Mouse (Mus musculus): Measurements from ENCODE around the gene Mrpl53. TPM values are rescaled to one million over a fixed set of nuclear protein-coding genes. Genes with fewer than 3 reads are reported as not detected.
A peak's percentile ranks its signal among the peaks of the same experiment; 100 is the strongest.

Mrpl53 gene
- polyA plus RNA-seq, 1 experiment from 2014 or later, result 165 TPM

- no peak overlapping the region for H3K4me2 ChIP-seq (ENCODE audit: low read depth, low read length)
- H3K9me3 ChIP-seq (replicated peaks; ENCODE audit: control insufficient read depth, low read length), result no peaks in the 10 kb centered on the region
- H3K4me3 ChIP-seq (ENCODE audit: low read length), result no peak overlapping the region
- H3K9ac ChIP-seq (ENCODE audit: low read length), result no peak overlapping the region
- ATAC-seq (replicated peaks; ENCODE audit: extremely low read depth, insufficient read depth, low FRiP score), result no peak
- 96% methylated on average over 5 of the region's 5 CpGs for WGBS
- H3K4me1 ChIP-seq (ENCODE audit: control insufficient read depth, insufficient read depth, low read length), result peaks cover 14% of the 10 kb centered on the region
- H3K27me3 ChIP-seq (ENCODE audit: control insufficient read depth, insufficient read depth, low read length), result no peaks in the 10 kb centered on the region
- H3K27ac ChIP-seq (ENCODE audit: low read length), result no peak overlapping the region
- no peaks in the 10 kb centered on the region for H3K36me3 ChIP-seq (ENCODE audit: control insufficient read depth, insufficient read depth)
Observed at GRCm38 (mm10) chr6:83127419-83127818, 18.6 kb downstream of the Mrpl53 start.

- Histone ChIP-seq H3K9ac (ENCODE audit: low read length) (no peak overlapping the region), H3K27me3 (ENCODE audit: control insufficient read depth, insufficient read depth, low read length) (no peaks in the 10 kb centered on the region), H3K4me3 (ENCODE audit: low read length) (no peak overlapping the region), H3K9me3 (replicated peaks; ENCODE audit: control insufficient read depth, low read length) (no peaks in the 10 kb centered on the region), H3K4me1 (ENCODE audit: control insufficient read depth, insufficient read depth, low read length) (peaks cover 6% of the 10 kb centered on the region; the same call in 1 of the 2 replicates), H3K4me2 (ENCODE audit: low read depth, low read length) (no peak overlapping the region), H3K36me3 (ENCODE audit: control insufficient read depth, insufficient read depth) (no peaks in the 10 kb centered on the region), H3K27ac (ENCODE audit: low read length) (no peak overlapping the region)
- ATAC-seq (replicated peaks; ENCODE audit: extremely low read depth, insufficient read depth, low FRiP score), result no peak
- WGBS, result 62% methylated on average over 6 of the region's 6 CpGs
Observed at GRCm38 (mm10) chr6:83131469-83132034, 22.7 kb downstream of the Mrpl53 start.

- Histone ChIP-seq H3K4me2 (ENCODE audit: low read depth, low read length) (no peak overlapping the region), H3K36me3 (ENCODE audit: control insufficient read depth, insufficient read depth) (no peaks in the 10 kb centered on the region), H3K4me3 (ENCODE audit: low read length) (no peak overlapping the region), H3K27ac (ENCODE audit: low read length) (no peak overlapping the region), H3K27me3 (ENCODE audit: control insufficient read depth, insufficient read depth, low read length) (no peaks in the 10 kb centered on the region), H3K9me3 (replicated peaks; ENCODE audit: control insufficient read depth, low read length) (no peaks in the 10 kb centered on the region), H3K4me1 (ENCODE audit: control insufficient read depth, insufficient read depth, low read length) (peaks cover 6% of the 10 kb centered on the region; the same call in 1 of the 2 replicates), H3K9ac (ENCODE audit: low read length) (no peak overlapping the region)
- WGBS, result 82% methylated on average over 9 of the region's 9 CpGs
- ATAC-seq (replicated peaks; ENCODE audit: extremely low read depth, insufficient read depth, low FRiP score), result no peak
Observed at GRCm38 (mm10) chr6:83132176-83132919, 23.5 kb downstream of the Mrpl53 start.

- H3K4me1 ChIP-seq (ENCODE audit: control insufficient read depth, insufficient read depth, low read length), result peaks cover 20% of the 10 kb centered on the region
- no peak overlapping the region for H3K4me2 ChIP-seq (ENCODE audit: low read depth, low read length)
- no peaks in the 10 kb centered on the region for H3K9me3 ChIP-seq (replicated peaks; ENCODE audit: control insufficient read depth, low read length)
- H3K36me3 ChIP-seq (ENCODE audit: control insufficient read depth, insufficient read depth), result no peaks in the 10 kb centered on the region
- H3K4me3 ChIP-seq (ENCODE audit: low read length), result no peak overlapping the region
- WGBS, result 67% methylated on average over 3 of the region's 3 CpGs
- no peak overlapping the region for H3K27ac ChIP-seq (ENCODE audit: low read length)
- H3K9ac ChIP-seq (ENCODE audit: low read length), result no peak overlapping the region
- ATAC-seq (replicated peaks; ENCODE audit: extremely low read depth, insufficient read depth, low FRiP score), result no peak
- H3K27me3 ChIP-seq (ENCODE audit: control insufficient read depth, insufficient read depth, low read length), result no peaks in the 10 kb centered on the region
Observed at GRCm38 (mm10) chr6:83134226-83134625, 25.4 kb downstream of the Mrpl53 start.

GRCm38 (mm10) chr6:83134951-83135513 lies 26.2 kb downstream of the Mrpl53 start, which contains the start of gene Rtkn:
TSS of gene Rtkn (plus strand) at chr6:83135463.
- H3K9me3 ChIP-seq (replicated peaks; ENCODE audit: control insufficient read depth, low read length), result no peaks in the 10 kb centered on the region
- no peak for ATAC-seq (replicated peaks; ENCODE audit: extremely low read depth, insufficient read depth, low FRiP score)
- peaks cover 20% of the 10 kb centered on the region for H3K4me1 ChIP-seq (ENCODE audit: control insufficient read depth, insufficient read depth, low read length)
- H3K27ac ChIP-seq (ENCODE audit: low read length), result peak within 1 kb of the TSS; percentile 99
- 64% methylated on average over 7 of the region's 7 CpGs for WGBS
- no peaks in the 10 kb centered on the region for H3K36me3 ChIP-seq (ENCODE audit: control insufficient read depth, insufficient read depth)
- peak within 1 kb of the TSS; percentile 68 for H3K4me3 ChIP-seq (ENCODE audit: low read length)
- peak within 1 kb of the TSS; percentile 81 for H3K4me2 ChIP-seq (ENCODE audit: low read depth, low read length)
- no peaks in the 10 kb centered on the region for H3K27me3 ChIP-seq (ENCODE audit: control insufficient read depth, insufficient read depth, low read length)
- H3K9ac ChIP-seq (ENCODE audit: low read length), result peak within 1 kb of the TSS; percentile 94

- H3K9ac ChIP-seq (ENCODE audit: low read length), result peak overlapping the region; percentile 94
- H3K27me3 ChIP-seq (ENCODE audit: control insufficient read depth, insufficient read depth, low read length), result no peaks in the 10 kb centered on the region
- WGBS, result 4% methylated on average over 36 of the region's 37 CpGs
- H3K4me3 ChIP-seq (ENCODE audit: low read length), result peak overlapping the region; percentile 68
- H3K36me3 ChIP-seq (ENCODE audit: control insufficient read depth, insufficient read depth), result no peaks in the 10 kb centered on the region
- H3K9me3 ChIP-seq (replicated peaks; ENCODE audit: control insufficient read depth, low read length), result no peaks in the 10 kb centered on the region
- peak overlapping the region; percentile 81 for H3K4me2 ChIP-seq (ENCODE audit: low read depth, low read length)
- no peak for ATAC-seq (replicated peaks; ENCODE audit: extremely low read depth, insufficient read depth, low FRiP score)
- H3K4me1 ChIP-seq (ENCODE audit: control insufficient read depth, insufficient read depth, low read length), result peaks cover 20% of the 10 kb centered on the region
- peak overlapping the region; percentile 99 for H3K27ac ChIP-seq (ENCODE audit: low read length)
Observed at GRCm38 (mm10) chr6:83135571-83136161, 26.8 kb downstream of the Mrpl53 start.

GRCm38 (mm10) chr6:83136291-83136880 lies 27.5 kb downstream of the Mrpl53 start:
- H3K4me1 ChIP-seq (ENCODE audit: control insufficient read depth, insufficient read depth, low read length), result peaks cover 20% of the 10 kb centered on the region
- no peak for ATAC-seq (replicated peaks; ENCODE audit: extremely low read depth, insufficient read depth, low FRiP score)
- peak overlapping the region; percentile 99 for H3K27ac ChIP-seq (ENCODE audit: low read length)
- peak overlapping the region; percentile 94 for H3K9ac ChIP-seq (ENCODE audit: low read length)
- no peaks in the 10 kb centered on the region for H3K36me3 ChIP-seq (ENCODE audit: control insufficient read depth, insufficient read depth)
- peak overlapping the region; percentile 81 for H3K4me2 ChIP-seq (ENCODE audit: low read depth, low read length)
- H3K9me3 ChIP-seq (replicated peaks; ENCODE audit: control insufficient read depth, low read length), result no peaks in the 10 kb centered on the region
- no peaks in the 10 kb centered on the region for H3K27me3 ChIP-seq (ENCODE audit: control insufficient read depth, insufficient read depth, low read length)
- 27% methylated on average over 5 of the region's 5 CpGs for WGBS
- H3K4me3 ChIP-seq (ENCODE audit: low read length), result peak overlapping the region; percentile 68

- Histone ChIP-seq H3K27ac (ENCODE audit: low read length) (peak overlapping the region; percentile 99), H3K4me1 (ENCODE audit: control insufficient read depth, insufficient read depth, low read length) (peaks cover 25% of the 10 kb centered on the region), H3K4me3 (ENCODE audit: low read length) (peak overlapping the region; percentile 68), H3K36me3 (ENCODE audit: control insufficient read depth, insufficient read depth) (no peaks in the 10 kb centered on the region), H3K9ac (ENCODE audit: low read length) (peak overlapping the region; percentile 94), H3K4me2 (ENCODE audit: low read depth, low read length) (peak overlapping the region; percentile 81), H3K9me3 (replicated peaks; ENCODE audit: control insufficient read depth, low read length) (no peaks in the 10 kb centered on the region), H3K27me3 (ENCODE audit: control insufficient read depth, insufficient read depth, low read length) (no peaks in the 10 kb centered on the region)
- under 1% methylated on average over 26 of the region's 26 CpGs for WGBS
- ATAC-seq (replicated peaks; ENCODE audit: extremely low read depth, insufficient read depth, low FRiP score), result peak; percentile 80
Observed at GRCm38 (mm10) chr6:83136881-83137575, 28.2 kb downstream of the Mrpl53 start.
